Mouse (Mus musculus) ES-E14 (cell line): ENCODE data around the gene Btbd16. TPM values are rescaled to one million over a fixed set of nuclear protein-coding genes. Genes with fewer than 3 reads are reported as not detected.

Experiments used
- DNase-seq: peaks from one replicate; pipeline ENCODE4 v3.0.0-alpha.2; 2013; ENCODE audit warnings: low read depth, low spot score
- H3K27ac ChIP-seq: 2 replicates; pipeline ENCODE4 v1.5.1; 2012; ENCODE audit warnings: low read depth, mild to moderate bottlenecking, low read length, moderate library complexity, mixed read lengths; ENCODE audit not compliant: poor library complexity, insufficient read depth, severe bottlenecking
- H3K36me3 ChIP-seq: 2 replicates; pipeline ENCODE4 v1.6.1; 2012; ENCODE audit warnings: mild to moderate bottlenecking, low read length, moderate library complexity, mixed read lengths; ENCODE audit not compliant: control insufficient read depth, poor library complexity, insufficient read depth, severe bottlenecking
- H3K4me1 ChIP-seq, 2 experiments: fragments of 150-350 bp in 1 of 2; sonication (generic) in 1 of 2; 2 replicates each; pipeline ENCODE4 v1.6.1; 2012; ENCODE audit warnings: low read length in 2 of 2, mild to moderate bottlenecking in 1 of 2, mixed read lengths in 1 of 2; ENCODE audit not compliant: control insufficient read depth in 2 of 2, insufficient read depth in 2 of 2, poor library complexity in 1 of 2
- H3K4me3 ChIP-seq, 2 experiments: fragments of 150-350 bp in 1 of 2; sonication (generic) in 1 of 2; 2 replicates each; pipeline ENCODE4 v1.5.1; 2012; ENCODE audit warnings: low read length in 2 of 2, low read depth in 1 of 2, mild to moderate bottlenecking in 1 of 2, mixed read lengths in 1 of 2; ENCODE audit not compliant: insufficient read depth in 1 of 2, poor library complexity in 1 of 2, severe bottlenecking in 1 of 2
- H3K9ac ChIP-seq: 2 replicates; pipeline ENCODE4 v1.6.1; 2012; ENCODE audit warnings: low read depth, mild to moderate bottlenecking, low read length, mixed read lengths; ENCODE audit not compliant: poor library complexity, insufficient read depth, severe bottlenecking
- H3K9me3 ChIP-seq: fragments of 150-350 bp; sonication (generic); 2 replicates; pipeline ENCODE4 v1.6.1; 2012; ENCODE audit warnings: low read depth, mild to moderate bottlenecking, low read length; ENCODE audit not compliant: control insufficient read depth, insufficient read depth
- CHD2 ChIP-seq: IDR thresholded peaks from 2 replicates; pipeline ENCODE4 v1.6.1; 2014; ENCODE audit warnings: mild to moderate bottlenecking, low read depth, low read length, inconsistent platforms
- HCFC1 ChIP-seq: IDR thresholded peaks from 2 replicates; pipeline ENCODE4 v1.6.1; 2012; ENCODE audit warnings: low read length, inconsistent platforms, borderline replicate concordance; ENCODE audit not compliant: insufficient read depth
- MAFK ChIP-seq: IDR thresholded peaks from 2 replicates; pipeline ENCODE4 v1.6.1; 2014; ENCODE audit warnings: mild to moderate bottlenecking, low read depth, low read length, inconsistent platforms; ENCODE audit not compliant: insufficient read depth
- ZC3H11A ChIP-seq: IDR thresholded peaks from 2 replicates; pipeline ENCODE4 v1.6.1; 2012; ENCODE audit warnings: low read depth, mild to moderate bottlenecking, inconsistent platforms, low read length, borderline replicate concordance
- ZNF384 ChIP-seq: IDR thresholded peaks from 2 replicates; pipeline ENCODE4 v1.6.1; 2012; ENCODE audit warnings: low read depth, low read length, inconsistent platforms
- in situ Hi-C, 2 experiments: fragments of 600-800 bp; cut with MboI; formaldehyde crosslinking; loops; one replicate each; pipeline ENCODE4 v1.15.1; 2025; ENCODE audit warnings: low sequenced_read_pairs in 2 of 2, inconsistent platforms in 1 of 2; ENCODE audit not compliant: unreplicated experiment in 2 of 2
- total RNA-seq: library from RNA; depleted of rRNA; stranded (reverse); fragments of 300-350 nt; gene quantifications from 2 replicates; pipeline ENCODE4 v1.2.3, GENCODE M21; 2012

Btbd16 gene
- total RNA-seq, 1 experiment = 0.09 TPM

DNA sequence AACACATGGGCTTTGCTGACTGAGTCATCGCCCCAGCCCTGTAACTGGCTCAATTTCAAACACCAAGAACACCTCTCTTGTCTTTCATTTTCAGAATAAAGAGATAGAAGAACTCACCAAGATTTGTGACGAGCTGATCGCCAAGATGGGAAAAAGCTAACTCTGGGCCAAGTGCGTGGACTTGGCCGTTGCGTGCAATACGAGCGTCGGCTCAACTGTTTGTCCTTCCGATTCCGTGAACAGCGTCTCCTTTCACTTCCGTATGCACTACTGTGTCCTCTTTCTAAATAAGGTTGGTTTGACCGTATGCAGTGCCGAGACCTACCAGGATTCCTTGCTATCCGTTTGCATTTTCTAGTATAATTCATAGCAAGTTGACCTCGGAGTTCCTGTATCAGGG lies 9.7 kb upstream of the Btbd16 start:
- no peak for DNase-seq
- in situ Hi-C loops = no loop called here
- H3K36me3 ChIP-seq = peaks cover 13% of the 10 kb centered on the region; the same call in 1 of the 2 replicates
- TF ChIP-seq ZNF384 (no peak), CHD2 (no peak), ZC3H11A (no peak), HCFC1 (no peak)
- H3K9ac ChIP-seq = no peak overlapping the region
- peaks cover 0 to 8% of the 10 kb centered on the region in 2 experiments; a peak in 1 of 4 replicates for H3K4me1 ChIP-seq
- H3K4me3 ChIP-seq = no peak overlapping the region
- H3K9me3 ChIP-seq = no peaks in the 10 kb centered on the region
- H3K27ac ChIP-seq = no peak overlapping the region

DNA sequence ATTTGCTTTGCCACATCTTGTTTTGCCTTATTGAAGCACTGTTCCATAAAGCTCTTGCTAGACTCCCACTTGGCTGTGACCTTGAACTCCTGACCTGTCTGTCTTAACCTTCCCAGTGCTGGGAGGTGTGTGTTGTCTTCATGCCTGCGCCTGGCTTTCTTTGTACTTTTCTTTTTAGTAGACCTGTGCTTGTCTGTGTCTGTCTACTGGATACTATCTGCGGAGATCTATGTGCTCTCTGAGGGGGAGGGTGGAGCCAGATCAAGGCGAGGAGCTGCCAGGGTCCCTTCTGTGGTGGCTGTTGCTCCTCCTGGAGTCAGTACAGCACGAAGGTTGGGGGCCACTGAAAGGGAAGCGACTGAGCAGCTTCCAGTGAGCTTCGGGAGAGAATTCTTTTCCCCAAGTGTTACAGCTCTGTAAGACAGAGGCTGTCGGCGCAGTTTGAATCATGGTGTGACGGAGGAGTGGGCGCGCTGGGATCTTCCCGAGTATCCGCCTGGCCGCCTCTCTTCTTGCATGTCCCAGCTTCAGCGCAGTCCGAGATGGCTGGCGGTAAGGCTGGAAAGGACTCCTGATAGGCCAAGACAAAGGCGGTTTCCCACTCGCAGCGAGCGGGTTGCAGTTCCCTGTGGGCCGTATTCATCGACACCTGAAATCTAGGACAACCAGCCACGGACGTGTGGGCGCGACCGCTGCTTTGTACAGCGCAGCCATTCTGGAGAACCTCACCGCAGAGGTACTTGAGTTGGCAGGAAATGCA lies 7.3 kb upstream of the Btbd16 start:
- in situ Hi-C loops = loop anchor here in 1 of 2 experiments (5.0 kb wide), 1 partner anchor 146 kb away; no protein-coding TSS in a partner anchor
- Histone ChIP-seq H3K9me3 (no peaks in the 10 kb centered on the region), H3K27ac (no peak overlapping the region), H3K4me1 (peaks cover 0 to 8% of the 10 kb centered on the region in 2 experiments; a peak in 1 of 4 replicates), H3K4me3 (peak overlapping the region; percentile 49 to 57), H3K36me3 (peaks cover 4% of the 10 kb centered on the region; the same call in 1 of the 2 replicates), H3K9ac (peak overlapping the region; percentile 59)
- TF ChIP-seq MAFK (no peak), ZNF384 (no peak), CHD2 (no peak), HCFC1 (no peak), ZC3H11A (no peak)
- DNase-seq = peak; percentile 37

DNA sequence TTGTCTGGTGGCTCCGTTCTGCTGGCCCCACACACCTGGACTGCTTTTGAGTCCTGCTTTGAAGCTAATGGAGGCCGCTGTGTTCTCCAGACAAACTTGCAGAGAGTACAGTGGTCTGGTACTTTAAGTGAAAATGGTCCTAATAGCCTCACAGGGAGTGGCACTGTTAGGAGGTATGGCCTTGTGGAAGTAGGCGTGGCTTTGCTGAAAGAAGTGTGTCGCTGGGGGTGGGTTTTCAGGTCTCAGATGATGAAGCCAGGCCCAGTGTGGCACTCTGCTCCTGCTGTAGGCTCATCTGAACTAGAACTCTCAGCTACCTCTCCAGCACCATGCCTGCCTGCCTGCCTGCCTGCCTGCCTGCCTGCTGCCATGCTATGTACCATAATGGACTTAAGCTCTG lies 5.7 kb upstream of the Btbd16 start:
- in situ Hi-C loops = loop anchor here in 1 of 2 experiments (5.0 kb wide), 1 partner anchor 144 kb away; no protein-coding TSS in a partner anchor
- H3K9me3 ChIP-seq = no peaks in the 10 kb centered on the region
- H3K9ac ChIP-seq = no peak overlapping the region
- peaks cover 4% of the 10 kb centered on the region; the same call in 1 of the 2 replicates for H3K36me3 ChIP-seq
- no peak for DNase-seq
- TF ChIP-seq ZC3H11A = no peak
- TF ChIP-seq MAFK = no peak
- TF ChIP-seq ZNF384 = no peak
- TF ChIP-seq CHD2 = no peak
- TF ChIP-seq HCFC1 = no peak
- H3K4me3 ChIP-seq = no peak overlapping the region
- no peak overlapping the region for H3K27ac ChIP-seq
- peaks cover 0 to 6% of the 10 kb centered on the region in 2 experiments; a peak in 1 of 4 replicates for H3K4me1 ChIP-seq

DNA sequence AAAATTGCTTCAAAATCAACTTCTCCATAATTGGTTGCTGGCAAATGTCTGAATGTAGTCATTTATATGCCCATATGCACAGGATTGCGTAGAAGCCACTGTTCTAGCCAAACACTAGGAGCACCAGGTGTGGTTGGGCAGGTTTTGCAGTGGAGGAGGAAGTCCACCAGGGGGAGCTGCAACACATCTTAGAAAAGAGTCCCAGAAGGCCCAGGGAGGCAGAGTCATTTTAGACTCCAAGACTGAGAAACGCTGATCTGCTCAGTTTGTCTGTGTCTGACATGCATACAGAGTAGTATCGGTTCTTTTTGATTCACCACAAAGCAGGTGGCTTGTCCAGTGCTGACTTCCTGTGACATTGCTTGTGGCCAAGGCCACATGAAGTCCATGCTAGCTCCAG lies 3.2 kb upstream of the Btbd16 start:
- no peak for TF ChIP-seq ZNF384
- peak; percentile 77; the same call in 1 of the 2 replicates for TF ChIP-seq ZC3H11A
- H3K4me1 ChIP-seq = peaks cover 0 to 6% of the 10 kb centered on the region in 2 experiments; a peak in 1 of 4 replicates
- no peaks in the 10 kb centered on the region for H3K36me3 ChIP-seq
- in situ Hi-C loops = no loop called here
- no peak overlapping the region for H3K27ac ChIP-seq
- no peaks in the 10 kb centered on the region for H3K9me3 ChIP-seq
- no peak overlapping the region for H3K4me3 ChIP-seq
- DNase-seq = peak; percentile 88
- no peak overlapping the region for H3K9ac ChIP-seq
